ENCODE assay signal across 16 mouse cellular contexts in genomic region chr2:44114296-44114695, GRCm38 (mm10).
DNase-seq lines count a peak whose midpoint lies in the region; ATAC-seq and TF ChIP-seq lines count a peak whose summit lies in the region.
"Had no signal": no experiment of that assay in that cellular context is flagged by ENCODE, and none has a peak within 500 bp of the region (broad histone marks: within the 10 kb centered on the region; RNA-seq: fewer than 3 reads in every experiment).

No protein-coding gene starts in this region.

- no peaks in the 10 kb centered on the region for H3K36me3 ChIP-seq in heart, adult 2 months (ENCODE audit: control insufficient read depth, insufficient read depth, low read length)
- no peaks in the 10 kb centered on the region for H3K36me3 ChIP-seq in kidney, embryonic 16.5 days (ENCODE audit: insufficient read depth, low read length)
- H3K36me3 ChIP-seq in stomach, embryonic 14.5 days (ENCODE audit: control insufficient read depth, insufficient read depth, low read length), result no peaks in the 10 kb centered on the region
- no peaks in the 10 kb centered on the region for H3K36me3 ChIP-seq in stomach, postnatal 0 days (ENCODE audit: control insufficient read depth, insufficient read depth, low read length)
- H3K36me3 ChIP-seq: heart, embryonic 13.5 days; hindbrain, embryonic 12.5 days; liver, embryonic 13.5 days; neural tube, embryonic 12.5 days had no signal

- H3K4me3 ChIP-seq in heart, adult 2 months, result no peak overlapping the region
- H3K4me3 ChIP-seq in kidney, embryonic 16.5 days (ENCODE audit: low read length), result no peak overlapping the region
- H3K4me3 ChIP-seq in stomach, embryonic 14.5 days (ENCODE audit: low read depth, low read length), result no peak overlapping the region
- H3K4me3 ChIP-seq in stomach, postnatal 0 days (ENCODE audit: low read depth, low read length), result no peak overlapping the region
- H3K4me3 ChIP-seq: heart, embryonic 13.5 days; hindbrain, embryonic 12.5 days; liver, embryonic 13.5 days; megakaryocyte, embryonic 14.5 days; neural tube, embryonic 12.5 days had no signal

- peaks cover 4% of the 10 kb centered on the region for H3K4me1 ChIP-seq in heart, adult 2 months (ENCODE audit: control insufficient read depth, insufficient read depth, low read length)
- H3K4me1 ChIP-seq in kidney, embryonic 16.5 days (ENCODE audit: insufficient read depth, low read length), result 0 out of 2 replicates have a peak, but pooled peaks cover 6% of the 10 kb centered on the region
- no peaks in the 10 kb centered on the region for H3K4me1 ChIP-seq in stomach, embryonic 14.5 days (ENCODE audit: control insufficient read depth, insufficient read depth, low read length)
- H3K4me1 ChIP-seq in stomach, postnatal 0 days (replicated peaks; ENCODE audit: control insufficient read depth, insufficient read depth), result no peaks in the 10 kb centered on the region
- H3K4me1 ChIP-seq: hindbrain, embryonic 12.5 days; liver, embryonic 13.5 days; megakaryocyte, embryonic 14.5 days; neural tube, embryonic 12.5 days had no signal

- ATAC-seq in kidney, embryonic 16.5 days (ENCODE audit: low FRiP score, low TSS enrichment), result peak; percentile 49; the same call in 1 of the 2 replicates
- ATAC-seq in stomach, embryonic 14.5 days (ENCODE audit: insufficient number of reproducible peaks, insufficient read depth, low FRiP score, low read depth), result peak; percentile 65; the same call in 1 of the 2 replicates
- no peak for ATAC-seq in stomach, postnatal 0 days (ENCODE audit: low FRiP score, low TSS enrichment)
- ATAC-seq: forebrain, postnatal 0 days; Patski had no signal

- TF ChIP-seq CTCF in heart, adult 2 months (IDR thresholded peaks at IDR 0.05), result no peak
- no peak for TF ChIP-seq CTCF in stomach, postnatal 0 days (IDR thresholded peaks at IDR 0.05; ENCODE audit: low read depth)

- H3K4me2 ChIP-seq in kidney, embryonic 16.5 days (replicated peaks; ENCODE audit: low read depth, low read length), result no peak overlapping the region
- no peak overlapping the region for H3K4me2 ChIP-seq in stomach, embryonic 14.5 days (replicated peaks; ENCODE audit: low read depth, low read length)
- no peak overlapping the region for H3K4me2 ChIP-seq in stomach, postnatal 0 days (replicated peaks; ENCODE audit: low read depth)
- H3K4me2 ChIP-seq: heart, embryonic 13.5 days; hindbrain, embryonic 12.5 days; liver, embryonic 13.5 days; neural tube, embryonic 12.5 days had no signal

- no peaks in the 10 kb centered on the region for H3K9me3 ChIP-seq in kidney, embryonic 16.5 days (ENCODE audit: low read length)
- H3K9me3 ChIP-seq in stomach, embryonic 14.5 days (ENCODE audit: control insufficient read depth, low read depth, low read length), result no peaks in the 10 kb centered on the region
- no peaks in the 10 kb centered on the region for H3K9me3 ChIP-seq in stomach, postnatal 0 days (ENCODE audit: control insufficient read depth, low read length)
- H3K9me3 ChIP-seq: heart, embryonic 13.5 days; hindbrain, embryonic 12.5 days; liver, embryonic 13.5 days; megakaryocyte, embryonic 14.5 days; neural tube, embryonic 12.5 days had no signal

- 56% methylated on average over 2 of the region's 2 CpGs for whole genome bisulfite sequencing in heart, adult 2 months
- WGBS in kidney, embryonic 16.5 days, result 44% methylated on average over 2 of the region's 2 CpGs
- WGBS in stomach, embryonic 14.5 days, result 14% methylated on average over 2 of the region's 2 CpGs
- WGBS in stomach, postnatal 0 days, result 16% methylated on average over 2 of the region's 2 CpGs

- TF ChIP-seq POLR2A in heart, adult 2 months (IDR thresholded peaks at IDR 0.05; ENCODE audit: insufficient read depth, low read depth, low read length), result no peak

- H3K27ac ChIP-seq in heart, adult 2 months, result peak overlapping the region; percentile 42; the same call in 1 of the 2 replicates
- H3K27ac ChIP-seq in kidney, embryonic 16.5 days (ENCODE audit: low read length), result peak overlapping the region; percentile 53; the same call in 1 of the 2 replicates
- H3K27ac ChIP-seq in stomach, embryonic 14.5 days (ENCODE audit: low read length), result peak overlapping the region; percentile 58; the same call in 1 of the 2 replicates
- no peak overlapping the region for H3K27ac ChIP-seq in stomach, postnatal 0 days (replicated peaks)
- H3K27ac ChIP-seq: heart, embryonic 13.5 days; hindbrain, embryonic 12.5 days; liver, embryonic 13.5 days; neural tube, embryonic 12.5 days had no signal

- intact Hi-C loops in heart, adult 2 months (cut with DNase I), result loop anchor here (10.0 kb wide), 1 partner anchor 101 kb away; no protein-coding TSS in a partner anchor

- no peaks in the 10 kb centered on the region for H3K79me2 ChIP-seq in heart, adult 2 months (replicated peaks; ENCODE audit: control insufficient read depth, insufficient read depth, low read length)

- no peak for DNase-seq in heart, adult 2 months
- DNase-seq in heart, adult 11 months, result no peak
- no peak for DNase-seq in kidney, postnatal 10 days
- DNase-seq in stomach, postnatal 0 days (ENCODE audit: low spot score), result no peak
- DNase-seq in Muller cell, postnatal 12 days (ENCODE audit: inconsistent ontology term), result no peak
- DNase-seq: cerebellum, postnatal 25 days; forebrain, postnatal 0 days; liver, embryonic 13.5 days; thymus, postnatal 36 days had no signal

- H3K27me3 ChIP-seq in heart, adult 2 months (ENCODE audit: control insufficient read depth, insufficient read depth, low read length), result no peaks in the 10 kb centered on the region
- H3K27me3 ChIP-seq in kidney, embryonic 16.5 days (ENCODE audit: insufficient read depth, low read length), result no peaks in the 10 kb centered on the region
- no peaks in the 10 kb centered on the region for H3K27me3 ChIP-seq in stomach, embryonic 14.5 days (ENCODE audit: control insufficient read depth, insufficient read depth, low read length)
- H3K27me3 ChIP-seq in stomach, postnatal 0 days (ENCODE audit: control insufficient read depth, insufficient read depth, low read length), result no peaks in the 10 kb centered on the region
- H3K27me3 ChIP-seq: heart, embryonic 13.5 days; hindbrain, embryonic 12.5 days; liver, embryonic 13.5 days; megakaryocyte, embryonic 14.5 days; neural tube, embryonic 12.5 days; Patski had no signal

- no peak for TF ChIP-seq EP300 in heart, adult 2 months (IDR thresholded peaks at IDR 0.05; ENCODE audit: insufficient read depth, low read depth, low read length)
- TF ChIP-seq EP300 in stomach, postnatal 0 days (optimal IDR thresholded peaks at IDR 0.05), result no peak

- no peak overlapping the region for H3K9ac ChIP-seq in heart, adult 2 months (ENCODE audit: low read depth, low read length)
- H3K9ac ChIP-seq in kidney, embryonic 16.5 days (replicated peaks; ENCODE audit: low read length), result no peak overlapping the region
- H3K9ac ChIP-seq in stomach, embryonic 14.5 days (replicated peaks; ENCODE audit: low read depth, low read length), result no peak overlapping the region
- H3K9ac ChIP-seq in stomach, postnatal 0 days (ENCODE audit: low read length), result no peak overlapping the region
- H3K9ac ChIP-seq: forebrain, postnatal 0 days; heart, embryonic 13.5 days; hindbrain, embryonic 12.5 days; liver, embryonic 13.5 days; neural tube, embryonic 12.5 days had no signal
